Mouse (Mus musculus) stomach, adult 2 months (tissue): ENCODE data around the gene Sap18. TPM values are rescaled to one million over a fixed set of nuclear protein-coding genes. Genes with fewer than 3 reads are reported as not detected.

ENCODE experiments used
- polyA plus RNA-seq: library from polyadenylated mRNA; depleted of rRNA; stranded (reverse); fragments of >200 nt; gene quantifications from 2 replicates; pipeline ENCODE4 v1.2.3, GENCODE M21; 2012; rRNA removed

Gene Sap18
- polyA plus RNA-seq: 6.9 and 20.0 TPM in 2 replicates

GRCm38 (mm10) chr14:57797991-57798931, at the start of gene Sap18:
Gene Sap18 (plus strand): TSS chr14:57798180.

DNA sequence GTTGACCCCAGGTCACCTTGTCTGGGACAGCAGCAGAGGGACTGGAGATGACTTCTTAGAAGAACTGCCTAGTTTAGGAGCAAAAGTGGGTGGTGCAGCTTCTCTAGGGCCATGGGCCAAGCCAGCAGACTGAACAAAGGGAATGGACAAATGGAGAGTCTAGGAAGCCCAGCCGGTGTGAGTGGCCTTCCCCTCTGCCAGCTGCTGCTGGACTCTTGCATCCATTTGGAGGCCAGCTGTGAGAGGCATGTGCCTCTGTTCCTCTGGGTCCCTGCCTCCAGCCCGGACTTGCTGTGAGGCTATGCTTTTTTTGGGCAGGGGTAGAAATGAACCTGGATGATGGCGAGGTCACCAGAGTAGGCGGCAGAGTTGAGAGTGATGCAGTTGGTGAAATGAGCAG, 39.7 kb upstream of the Sap18 start, which contains the start of gene Lats2:
Gene Lats2 (minus strand): TSS at position 152 of the 400 bp plus-strand sequence.

DNA sequence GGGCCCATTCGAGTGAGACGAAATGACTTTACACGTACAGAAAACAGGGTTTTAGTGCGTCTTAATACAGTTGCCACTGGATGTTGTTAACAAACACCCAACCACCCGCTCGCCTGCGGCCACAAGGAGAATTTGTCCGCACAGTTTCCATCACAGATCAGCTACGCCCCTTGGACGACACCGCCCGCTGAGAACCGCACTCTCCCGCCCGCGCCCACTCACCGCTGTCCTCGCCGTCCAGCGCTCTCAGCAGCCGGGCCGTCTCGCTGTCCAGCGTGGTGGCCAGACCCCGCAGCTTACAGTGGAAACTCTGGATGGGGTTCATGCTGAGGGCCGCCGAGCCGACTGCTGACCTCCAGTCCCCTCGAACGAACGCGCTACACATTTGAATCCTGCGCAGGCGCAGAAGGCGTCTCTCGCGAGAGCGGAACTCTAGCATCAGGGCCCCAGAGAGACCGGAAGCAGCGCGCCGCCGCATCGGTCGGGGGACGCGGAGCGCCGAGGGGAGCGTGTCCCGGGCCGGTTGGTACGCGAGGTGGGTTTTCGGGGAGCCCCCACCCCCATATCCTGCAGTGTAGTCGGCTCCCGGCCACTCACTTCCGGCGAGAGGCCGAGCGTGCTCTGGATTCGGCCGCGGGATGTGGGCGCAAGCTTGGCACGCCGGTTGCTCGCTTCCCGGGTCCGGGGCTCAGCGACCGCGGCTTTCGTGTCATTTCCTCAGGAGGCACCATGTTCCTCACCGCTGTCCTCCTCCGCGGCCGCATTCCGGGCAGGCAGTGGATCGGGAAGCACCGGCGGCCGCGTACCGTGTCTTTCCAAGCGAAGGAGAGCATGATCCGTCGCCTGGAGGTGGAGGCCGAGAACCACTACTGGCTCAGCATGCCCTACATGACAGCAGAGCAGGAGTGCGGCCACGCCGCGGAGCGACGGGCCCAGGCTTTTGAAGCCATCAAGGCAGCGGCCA, 28.1 kb downstream of the Sap18 start, which contains the start of the genes Ska3 and Mrpl57:
Gene Ska3 (minus strand): TSS at position 398 of the 964 bp plus-strand sequence.
Gene Mrpl57 (plus strand): TSS at position 447 of the 964 bp plus-strand sequence.

Other genes with a start within 250 kb of the Sap18 start
- 2.9 and 3.7 TPM in 2 replicates for gene Eef1akmt1, start 226.6 kb upstream of the Sap18 start, polyA plus RNA-seq
- gene Xpo4, start 132.8 kb upstream of the Sap18 start, polyA plus RNA-seq: 0.26 and 0.74 TPM in 2 replicates
- not detected in 2 replicates for gene Gm49361, start 52.1 kb upstream of the Sap18 start, polyA plus RNA-seq
- 9.5 and 19.2 TPM in 2 replicates for gene Lats2, start 39.8 kb upstream of the Sap18 start, polyA plus RNA-seq
- gene Ska3, start 28.0 kb downstream of the Sap18 start, polyA plus RNA-seq: 0.30 and 0.31 TPM in 2 replicates
- 41.3 and 49.2 TPM in 2 replicates for gene Mrpl57, start 28.1 kb downstream of the Sap18 start, polyA plus RNA-seq
- gene Zdhhc20, start 92.1 kb downstream of the Sap18 start, polyA plus RNA-seq: 0.99 and 1.7 TPM in 2 replicates
- gene Micu2, start 201.1 kb downstream of the Sap18 start, polyA plus RNA-seq: 5.9 and 8.1 TPM in 2 replicates